Mouse (Mus musculus): Measurements from ENCODE around the gene Klhl21. TPM values are rescaled to one million over a fixed set of nuclear protein-coding genes. Genes with fewer than 3 reads are reported as not detected.

Gene Klhl21
- total and polyA plus RNA-seq, 2 experiments from 2014 or later = 31.8 to 70.4 TPM

- peak within 1 kb of the TSS; percentile 99 for H3K4me2 ChIP-seq (ENCODE audit: low read depth, low read length)
- H3K36me3 ChIP-seq (replicated peaks; ENCODE audit: control insufficient read depth, insufficient read depth, low read length) = peaks cover 10% of the 10 kb centered on the region
- H3K27ac ChIP-seq (ENCODE audit: low read depth) = peak within 1 kb of the TSS; percentile 97
- H3K27me3 ChIP-seq (ENCODE audit: control insufficient read depth, insufficient read depth, low read length) = no peaks in the 10 kb centered on the region
- H3K4me1 ChIP-seq (ENCODE audit: control insufficient read depth, insufficient read depth) = peaks cover 12% of the 10 kb centered on the region
- ATAC-seq (ENCODE audit: insufficient read depth, low read depth) (peak; percentile 94), DNase-seq (ENCODE audit: low spot score) (peak; percentile 99)
- no peak for TF ChIP-seq CTCF (IDR thresholded peaks at IDR 0.05; ENCODE audit: low read depth)
- TF ChIP-seq EP300 (IDR thresholded peaks at IDR 0.05; ENCODE audit: low read depth) = peak; percentile 76
- under 1% methylated on average over 86 of the region's 94 CpGs for WGBS
- peak within 1 kb of the TSS; percentile 94 for H3K9ac ChIP-seq (replicated peaks; ENCODE audit: low read depth, low read length)
- peak within 1 kb of the TSS; percentile 99 for H3K4me3 ChIP-seq (ENCODE audit: low read depth, low read length)
- H3K9me3 ChIP-seq (replicated peaks; ENCODE audit: control insufficient read depth, low read length) = no peaks in the 10 kb centered on the region
Observed at GRCm38 (mm10) chr4:151996173-151996950, 12.2 kb upstream of the Klhl21 start, which contains the start of gene Phf13. Phf13 (minus strand) TSS chr4:151996258.

GRCm38 (mm10) chr4:151996951-151997222, 11.7 kb upstream of the Klhl21 start:
- Histone ChIP-seq H3K4me3 (ENCODE audit: low read depth, low read length) (peak overlapping the region; percentile 99), H3K27me3 (ENCODE audit: control insufficient read depth, insufficient read depth, low read length) (no peaks in the 10 kb centered on the region), H3K27ac (ENCODE audit: low read depth) (peak overlapping the region; percentile 97), H3K9me3 (replicated peaks; ENCODE audit: control insufficient read depth, low read length) (no peaks in the 10 kb centered on the region), H3K4me1 (ENCODE audit: control insufficient read depth, insufficient read depth) (peaks cover 12% of the 10 kb centered on the region), H3K36me3 (replicated peaks; ENCODE audit: control insufficient read depth, insufficient read depth, low read length) (peaks cover 5% of the 10 kb centered on the region), H3K9ac (replicated peaks; ENCODE audit: low read depth, low read length) (peak overlapping the region; percentile 94), H3K4me2 (ENCODE audit: low read depth, low read length) (peak overlapping the region; percentile 99)
- no peak for DNase-seq (ENCODE audit: low spot score)
- no peak for ATAC-seq (ENCODE audit: insufficient read depth, low read depth)
- TF ChIP-seq EP300 (IDR thresholded peaks at IDR 0.05; ENCODE audit: low read depth) = no peak
- no peak for TF ChIP-seq CTCF (IDR thresholded peaks at IDR 0.05; ENCODE audit: low read depth)
- 2% methylated on average over 13 of the region's 13 CpGs for WGBS

- Histone ChIP-seq H3K4me1 (ENCODE audit: control insufficient read depth, insufficient read depth) (peaks cover 12% of the 10 kb centered on the region), H3K36me3 (replicated peaks; ENCODE audit: control insufficient read depth, insufficient read depth, low read length) (no peaks in the 10 kb centered on the region), H3K27ac (ENCODE audit: low read depth) (no peak overlapping the region), H3K4me2 (ENCODE audit: low read depth, low read length) (peak overlapping the region; percentile 99), H3K9me3 (replicated peaks; ENCODE audit: control insufficient read depth, low read length) (no peaks in the 10 kb centered on the region), H3K4me3 (ENCODE audit: low read depth, low read length) (no peak overlapping the region), H3K9ac (replicated peaks; ENCODE audit: low read depth, low read length) (no peak overlapping the region), H3K27me3 (ENCODE audit: control insufficient read depth, insufficient read depth, low read length) (no peaks in the 10 kb centered on the region)
- ATAC-seq (ENCODE audit: insufficient read depth, low read depth) = no peak
- TF ChIP-seq CTCF (IDR thresholded peaks at IDR 0.05; ENCODE audit: low read depth) (no peak), EP300 (IDR thresholded peaks at IDR 0.05; ENCODE audit: low read depth) (no peak)
- DNase-seq (ENCODE audit: low spot score) = no peak
- 61% methylated on average over 3 of the region's 3 CpGs for WGBS
Observed at GRCm38 (mm10) chr4:151997701-151998100, 10.9 kb upstream of the Klhl21 start.

GRCm38 (mm10) chr4:151999481-151999880, 9.1 kb upstream of the Klhl21 start:
- H3K27me3 ChIP-seq (ENCODE audit: control insufficient read depth, insufficient read depth, low read length) = no peaks in the 10 kb centered on the region
- no peaks in the 10 kb centered on the region for H3K9me3 ChIP-seq (replicated peaks; ENCODE audit: control insufficient read depth, low read length)
- no peak overlapping the region for H3K27ac ChIP-seq (ENCODE audit: low read depth)
- no peak for TF ChIP-seq EP300 (IDR thresholded peaks at IDR 0.05; ENCODE audit: low read depth)
- no peaks in the 10 kb centered on the region for H3K36me3 ChIP-seq (replicated peaks; ENCODE audit: control insufficient read depth, insufficient read depth, low read length)
- H3K4me2 ChIP-seq (ENCODE audit: low read depth, low read length) = no peak overlapping the region
- DNase-seq (ENCODE audit: low spot score) (no peak), ATAC-seq (ENCODE audit: insufficient read depth, low read depth) (no peak)
- H3K9ac ChIP-seq (replicated peaks; ENCODE audit: low read depth, low read length) = no peak overlapping the region
- H3K4me3 ChIP-seq (ENCODE audit: low read depth, low read length) = no peak overlapping the region
- H3K4me1 ChIP-seq (ENCODE audit: control insufficient read depth, insufficient read depth) = peaks cover 5% of the 10 kb centered on the region
- WGBS = 57% methylated on average over 3 of the region's 3 CpGs

- Histone ChIP-seq H3K9me3 (replicated peaks; ENCODE audit: control insufficient read depth, low read length) (no peaks in the 10 kb centered on the region), H3K27me3 (ENCODE audit: control insufficient read depth, insufficient read depth, low read length) (no peaks in the 10 kb centered on the region), H3K4me3 (ENCODE audit: low read depth, low read length) (no peak overlapping the region), H3K4me1 (ENCODE audit: control insufficient read depth, insufficient read depth) (0 out of 2 replicates have a peak, but pooled peaks cover 3% of the 10 kb centered on the region), H3K27ac (ENCODE audit: low read depth) (no peak overlapping the region), H3K9ac (replicated peaks; ENCODE audit: low read depth, low read length) (no peak overlapping the region), H3K36me3 (replicated peaks; ENCODE audit: control insufficient read depth, insufficient read depth, low read length) (no peaks in the 10 kb centered on the region), H3K4me2 (ENCODE audit: low read depth, low read length) (no peak overlapping the region)
- DNase-seq (ENCODE audit: low spot score) (no peak), ATAC-seq (ENCODE audit: insufficient read depth, low read depth) (no peak)
- 33% methylated on average over 4 of the region's 4 CpGs for WGBS
- TF ChIP-seq CTCF (IDR thresholded peaks at IDR 0.05; ENCODE audit: low read depth) (no peak), EP300 (IDR thresholded peaks at IDR 0.05; ENCODE audit: low read depth) (no peak)
Observed at GRCm38 (mm10) chr4:152000906-152001305, 7.7 kb upstream of the Klhl21 start.

GRCm38 (mm10) chr4:152001335-152001734, 7.3 kb upstream of the Klhl21 start:
- ATAC-seq (ENCODE audit: insufficient read depth, low read depth) (no peak), DNase-seq (ENCODE audit: low spot score) (no peak)
- Histone ChIP-seq H3K27me3 (ENCODE audit: control insufficient read depth, insufficient read depth, low read length) (no peaks in the 10 kb centered on the region), H3K4me1 (ENCODE audit: control insufficient read depth, insufficient read depth) (0 out of 2 replicates have a peak, but pooled peaks cover 3% of the 10 kb centered on the region), H3K4me3 (ENCODE audit: low read depth, low read length) (no peak overlapping the region), H3K27ac (ENCODE audit: low read depth) (no peak overlapping the region), H3K9me3 (replicated peaks; ENCODE audit: control insufficient read depth, low read length) (no peaks in the 10 kb centered on the region), H3K9ac (replicated peaks; ENCODE audit: low read depth, low read length) (no peak overlapping the region), H3K4me2 (ENCODE audit: low read depth, low read length) (no peak overlapping the region), H3K36me3 (replicated peaks; ENCODE audit: control insufficient read depth, insufficient read depth, low read length) (no peaks in the 10 kb centered on the region)
- TF ChIP-seq CTCF (IDR thresholded peaks at IDR 0.05; ENCODE audit: low read depth) (no peak), EP300 (IDR thresholded peaks at IDR 0.05; ENCODE audit: low read depth) (no peak)
- WGBS = 73% methylated on average over 4 of the region's 4 CpGs
